Mouse (Mus musculus) heart, postnatal 10 days (tissue): ENCODE measurements around the gene Dnaaf1. TPM values are rescaled to one million over a fixed set of nuclear protein-coding genes. Genes with fewer than 3 reads are reported as not detected.
A peak's percentile ranks its signal among the peaks of the same experiment; 100 is the strongest.

Source experiments
- DNase-seq, 2 experiments: peaks; one replicate each; pipeline ENCODE4 v3.0.0; 2021
- intact Hi-C: fragments of 180-260 bp; cut with DNase I; formaldehyde crosslinking; loops from one replicate; pipeline ENCODE4 v1.15.1; 2025
- total RNA-seq, 2 experiments: library from RNA; stranded (reverse); gene quantifications; 2 replicates each; pipeline ENCODE4 v1.2.3; 2021

The Dnaaf1 gene
- total RNA-seq: not detected

GRCm38 (mm10) chr8:119574437-119575365, at the start of gene Dnaaf1, which contains the start of gene Hsdl1:
TSS of gene Dnaaf1 (plus strand) at chr8:119575235.
TSS of gene Hsdl1 (minus strand) at chr8:119575183.
- intact Hi-C loops: loop anchor here (2.0 kb wide), 2 partner anchors 16 to 30 kb away; partner anchors contain the start of genes Mbtps1 and Taf1c
- peak; percentile 97 to 98 for DNase-seq

DNA sequence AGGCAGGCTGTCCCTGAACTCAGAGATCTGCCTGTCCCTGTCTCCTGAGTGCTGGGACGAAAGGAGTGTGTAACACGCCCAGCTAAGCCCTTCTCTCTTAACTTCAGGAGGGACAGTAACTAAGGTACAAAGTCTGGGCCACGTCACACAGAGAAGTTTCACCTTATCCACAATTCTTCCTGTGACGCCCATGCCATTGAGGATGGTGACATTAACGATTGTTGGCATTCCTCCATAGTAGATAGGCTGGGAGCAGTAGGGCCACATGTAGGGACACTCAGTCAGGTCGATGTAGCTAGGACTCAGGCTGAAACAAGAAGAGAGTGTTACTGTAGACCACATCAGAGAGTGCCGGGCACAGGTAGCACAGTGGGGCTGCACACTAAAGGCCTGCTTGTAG, 46.3 kb upstream of the Dnaaf1 start:
- intact Hi-C loops: no loop called here

GRCm38 (mm10) chr8:119530937-119531336, 44.1 kb upstream of the Dnaaf1 start:
- DNase-seq: no peak
- intact Hi-C loops: no loop called here

More for the DNA sequence above, 46.3 kb upstream of the Dnaaf1 start:
- DNase-seq: no peak

DNA sequence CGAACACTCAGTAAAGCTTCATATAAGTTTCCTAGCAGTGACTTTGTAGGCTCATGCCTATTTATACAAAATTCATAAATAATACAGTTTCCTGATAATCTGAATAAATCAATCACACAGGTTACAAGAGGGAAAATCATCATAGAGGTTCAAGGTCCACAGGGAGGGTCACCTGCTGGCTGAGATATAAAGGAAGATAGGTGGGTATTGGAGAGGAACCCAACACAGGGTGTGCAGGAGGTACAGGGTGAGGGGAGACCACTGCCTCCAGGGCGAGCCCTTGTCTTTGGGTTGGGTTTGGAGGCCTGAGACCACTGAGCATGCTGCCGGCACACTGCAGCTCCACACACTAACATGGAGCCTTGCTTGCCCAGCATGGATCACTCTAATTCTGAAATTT, 43.6 kb upstream of the Dnaaf1 start:
- no peak for DNase-seq
- intact Hi-C loops: no loop called here

- intact Hi-C loops: no loop called here
- DNase-seq: peak; percentile 10 to 12
These were observed 43.1 kb upstream of the Dnaaf1 start for GRCm38 (mm10) chr8:119531973-119532372.

DNA sequence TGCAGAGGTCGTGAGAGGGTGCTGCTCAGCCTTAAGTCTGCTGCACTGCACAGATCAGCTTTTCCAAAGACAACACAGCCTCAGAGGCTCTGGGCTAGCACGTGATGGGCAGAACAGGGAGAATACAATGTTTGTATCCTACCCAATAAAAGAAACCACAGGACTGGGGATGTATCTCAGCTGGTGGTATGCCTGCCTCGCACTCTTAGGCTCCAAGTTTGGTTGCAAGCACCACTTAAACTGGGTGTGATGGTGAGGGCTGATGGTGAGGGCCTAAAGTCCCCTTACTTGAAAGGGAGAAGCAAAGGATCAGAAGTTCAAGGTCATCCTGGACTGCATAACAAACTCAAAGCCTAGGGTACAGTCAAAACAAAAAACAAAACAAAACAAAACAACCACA, 30.4 kb upstream of the Dnaaf1 start:
- DNase-seq: no peak
- intact Hi-C loops: no loop called here

DNA sequence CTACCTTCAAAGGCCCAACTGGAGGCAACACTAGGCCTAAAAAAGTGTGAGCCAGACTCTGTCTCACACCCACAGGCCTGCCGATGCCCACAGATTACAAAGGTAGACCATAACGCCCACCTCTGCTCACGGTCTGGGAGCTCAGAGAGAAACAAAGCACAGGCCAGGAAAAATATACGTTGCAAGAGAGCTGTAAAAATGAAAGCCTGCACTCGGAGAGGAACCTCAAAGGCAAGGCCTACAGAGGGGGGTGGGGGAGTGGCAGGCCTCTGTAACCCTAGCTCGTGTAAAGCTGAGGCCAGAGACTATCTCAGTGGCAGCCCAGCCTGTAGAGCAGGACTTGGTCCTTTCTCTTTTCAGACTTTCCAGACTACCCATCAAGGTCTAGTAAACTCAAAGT, 29.9 kb upstream of the Dnaaf1 start:
- intact Hi-C loops: no loop called here
- no peak for DNase-seq

DNA sequence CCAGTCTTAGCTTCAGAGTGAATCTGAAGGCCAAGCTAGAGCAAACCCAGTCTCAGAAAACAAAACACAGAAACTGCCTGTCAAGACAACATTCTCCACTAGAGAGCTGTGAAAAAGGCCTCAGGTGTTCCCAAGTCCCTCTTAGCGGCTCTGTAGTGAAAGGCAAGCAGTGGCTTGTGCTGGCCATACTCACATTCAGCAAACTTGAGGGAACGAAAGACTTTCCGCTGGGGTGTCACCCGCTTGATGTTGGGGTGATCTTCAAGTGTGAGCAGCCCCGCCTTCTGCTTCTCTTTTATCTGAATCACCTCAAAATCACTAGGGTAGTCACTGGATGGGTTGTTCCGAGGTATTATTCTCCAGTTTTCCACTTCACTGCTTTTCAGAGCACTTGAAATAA, 29.2 kb upstream of the Dnaaf1 start:
- no peak for DNase-seq
- intact Hi-C loops: no loop called here

DNA sequence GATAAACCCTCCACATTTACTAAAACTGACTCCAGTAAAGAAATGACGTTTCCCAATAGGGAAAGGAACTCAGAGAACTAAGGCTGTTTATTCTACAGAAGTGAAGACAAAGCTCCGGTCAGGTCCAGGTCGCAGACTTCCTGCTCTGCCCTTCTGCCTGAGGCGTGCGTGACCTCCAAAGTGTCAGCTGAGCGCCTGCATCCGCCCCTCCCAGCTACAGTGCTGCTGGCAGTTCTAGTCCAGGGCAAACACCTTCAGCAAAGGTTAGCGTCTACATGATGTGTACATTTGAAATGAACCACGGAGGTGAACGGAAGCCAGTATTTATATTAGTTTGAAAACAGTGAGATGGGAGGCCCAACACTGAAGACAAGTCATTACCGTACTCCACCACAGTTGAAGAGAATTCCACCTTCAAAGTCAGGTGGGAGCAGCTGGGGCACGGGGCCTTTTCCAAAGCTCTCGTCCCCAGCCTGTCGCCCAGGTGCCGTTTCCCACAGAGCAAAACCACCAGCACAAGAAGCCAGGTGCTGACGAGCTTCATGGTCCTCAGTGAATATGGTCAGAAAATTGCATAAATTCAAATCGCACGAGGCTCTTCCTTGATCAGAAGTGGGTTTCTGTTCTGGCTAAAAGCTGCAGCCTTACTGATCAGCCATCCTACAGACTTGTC, 27.9 kb upstream of the Dnaaf1 start:
- no peak for DNase-seq
- intact Hi-C loops: no loop called here

GRCm38 (mm10) chr8:119548560-119549113, 26.4 kb upstream of the Dnaaf1 start:
- no peak for DNase-seq
- intact Hi-C loops: no loop called here

DNA sequence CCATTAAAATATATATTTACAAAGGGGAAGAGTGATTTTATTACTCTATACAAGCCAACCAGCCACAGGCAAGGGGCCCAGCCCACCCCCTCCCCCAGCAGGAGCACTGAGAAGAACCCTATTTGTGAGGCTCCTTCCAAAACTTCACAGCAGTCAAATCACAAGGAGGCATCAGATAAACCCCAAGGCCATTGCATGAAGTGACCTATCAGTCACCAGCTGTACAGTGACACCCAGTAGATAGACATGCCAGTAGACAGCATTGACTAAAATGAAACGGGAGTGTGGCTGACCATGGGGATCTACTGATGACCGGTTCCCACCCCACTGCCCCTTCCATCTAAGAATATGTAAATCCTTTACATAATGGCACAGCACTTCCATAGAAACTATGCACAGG, 22.1 kb upstream of the Dnaaf1 start:
- no peak for DNase-seq
- intact Hi-C loops: no loop called here

GRCm38 (mm10) chr8:119555861-119556260, 19.2 kb upstream of the Dnaaf1 start:
- intact Hi-C loops: no loop called here
- DNase-seq: no peak

DNA sequence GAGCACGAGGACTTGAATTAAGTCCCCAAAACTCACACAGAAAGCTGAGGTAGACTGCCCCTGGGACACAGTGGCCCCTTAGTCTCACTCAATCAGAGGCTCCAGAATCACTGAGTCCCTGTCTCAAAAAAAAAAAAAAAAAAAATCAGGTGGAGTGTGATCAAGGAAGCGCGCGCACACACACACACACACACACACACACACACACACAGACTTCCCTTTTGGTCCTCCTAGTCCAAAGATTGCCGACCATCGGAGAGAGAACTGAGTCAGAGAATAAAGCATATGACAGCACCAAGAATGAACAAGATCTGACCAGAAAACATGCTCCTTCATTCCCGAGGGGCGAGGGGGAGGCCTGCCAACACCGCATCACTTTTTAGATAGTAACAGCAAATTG, 17.9 kb upstream of the Dnaaf1 start:
- intact Hi-C loops: no loop called here
- DNase-seq: no peak

GRCm38 (mm10) chr8:119557821-119558602, 17.0 kb upstream of the Dnaaf1 start:
- peak; percentile 24 to 32 for DNase-seq
- intact Hi-C loops: loop anchor here (2.0 kb wide), 2 partner anchors 17 to 47 kb away; partner anchors contain the start of genes Dnaaf1, Hsdl1 and Taf1c

DNA sequence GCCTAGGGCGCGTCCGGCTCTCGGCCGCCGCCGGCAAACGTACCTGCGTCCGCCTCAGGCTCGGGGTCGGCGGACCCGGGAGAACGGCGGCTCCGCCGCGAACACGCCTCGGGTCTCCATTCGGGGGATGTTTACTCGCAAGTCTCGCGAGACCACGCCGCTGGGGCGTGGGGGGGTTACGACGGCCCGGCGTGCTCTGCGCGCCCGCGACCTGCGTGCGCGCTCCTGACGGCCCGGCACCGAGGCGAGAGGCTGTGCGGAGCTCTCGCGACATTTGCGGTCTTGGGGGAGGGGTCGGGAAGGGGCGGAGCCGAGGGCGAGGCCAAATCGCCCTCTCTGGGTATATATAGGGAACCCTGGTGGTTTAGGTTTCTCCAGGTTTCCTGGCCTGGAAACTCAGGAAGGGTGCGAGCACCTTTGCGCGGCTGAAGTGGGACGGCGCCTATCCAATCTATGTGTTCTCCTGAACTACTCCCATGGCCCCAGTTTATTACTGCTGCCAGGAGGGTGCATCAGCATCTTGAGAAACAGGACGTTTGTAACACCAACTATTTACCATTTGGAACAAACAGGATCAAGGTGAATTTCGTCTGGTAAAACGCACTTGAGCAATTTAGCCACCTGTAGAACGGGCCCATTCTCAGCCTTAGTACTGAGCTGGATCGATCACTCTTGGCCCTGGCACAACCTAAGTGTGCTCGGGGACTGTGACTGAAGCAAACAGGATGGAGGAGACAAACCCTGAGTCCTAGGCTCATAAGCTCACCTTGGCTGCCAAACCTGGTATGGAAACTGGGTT, 16.2 kb upstream of the Dnaaf1 start, which contains the start of gene Mbtps1:
Gene Mbtps1 (minus strand): TSS at position 133 of the 799 bp plus-strand sequence.
- intact Hi-C loops: loop anchor here (2.0 kb wide), 2 partner anchors 16 to 46 kb away; partner anchors contain the start of genes Dnaaf1, Hsdl1 and Taf1c
- peak; percentile 99 for DNase-seq

DNA sequence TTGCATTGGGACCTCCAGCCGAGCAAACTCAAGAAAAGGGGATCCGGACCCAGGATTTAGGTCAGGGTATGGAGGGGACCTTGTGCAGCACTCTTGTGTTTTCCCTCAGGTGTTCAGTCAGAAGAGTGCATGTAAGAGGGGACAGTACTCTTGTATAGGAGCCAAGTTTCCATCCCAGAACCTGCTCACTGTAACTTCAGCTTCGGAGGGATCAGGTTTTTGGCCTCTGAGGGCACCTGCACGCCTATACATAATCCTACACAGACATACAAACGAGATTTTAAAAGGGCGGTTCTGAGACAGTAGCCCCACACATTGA, 15.7 kb upstream of the Dnaaf1 start:
- intact Hi-C loops: loop anchor here (2.0 kb wide), 2 partner anchors 15 to 45 kb away; partner anchors contain the start of genes Dnaaf1, Hsdl1 and Taf1c
- no peak for DNase-seq

DNA sequence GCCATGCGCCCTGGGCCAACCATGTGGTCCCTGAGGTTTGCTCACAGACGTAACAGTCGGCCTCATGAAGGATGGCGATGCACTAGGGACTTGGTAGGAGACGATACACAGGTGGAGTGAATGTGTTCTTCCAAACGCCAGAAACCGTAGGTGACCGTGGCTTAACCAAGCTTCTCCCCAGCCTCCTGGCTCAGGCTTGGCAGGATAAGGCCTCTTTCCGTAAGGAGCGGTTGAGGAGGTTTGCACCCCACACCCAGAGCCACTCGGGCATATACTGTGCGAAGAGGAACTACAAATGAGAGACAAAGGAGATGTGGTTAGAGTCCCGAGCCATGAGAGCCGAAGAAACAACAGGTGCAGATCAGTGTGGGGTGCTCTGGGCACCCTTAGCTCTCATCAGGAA, 11.2 kb upstream of the Dnaaf1 start:
- intact Hi-C loops: no loop called here
- no peak for DNase-seq

GRCm38 (mm10) chr8:119566367-119566766, 8.7 kb upstream of the Dnaaf1 start:
- no peak for DNase-seq
- intact Hi-C loops: no loop called here

DNA sequence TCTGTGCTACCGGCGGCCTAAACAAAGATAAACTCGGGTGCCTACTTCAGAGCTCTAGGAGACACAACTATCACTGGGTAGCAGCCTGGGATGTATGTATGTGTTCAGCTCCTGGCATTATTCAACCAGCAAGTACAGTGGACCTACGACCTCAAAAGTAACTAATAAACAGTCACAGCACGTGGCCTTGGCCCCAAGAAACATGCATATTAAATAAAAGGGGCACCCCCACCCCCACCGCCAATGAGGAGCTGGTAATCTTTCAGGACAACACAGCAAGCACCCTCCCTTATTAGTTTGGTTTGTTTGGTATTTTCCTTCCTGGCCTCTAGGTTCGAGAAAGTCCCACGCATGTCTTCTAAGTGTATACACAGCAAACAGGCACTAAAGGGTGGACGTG, 6.8 kb upstream of the Dnaaf1 start:
- DNase-seq: no peak
- intact Hi-C loops: no loop called here

DNA sequence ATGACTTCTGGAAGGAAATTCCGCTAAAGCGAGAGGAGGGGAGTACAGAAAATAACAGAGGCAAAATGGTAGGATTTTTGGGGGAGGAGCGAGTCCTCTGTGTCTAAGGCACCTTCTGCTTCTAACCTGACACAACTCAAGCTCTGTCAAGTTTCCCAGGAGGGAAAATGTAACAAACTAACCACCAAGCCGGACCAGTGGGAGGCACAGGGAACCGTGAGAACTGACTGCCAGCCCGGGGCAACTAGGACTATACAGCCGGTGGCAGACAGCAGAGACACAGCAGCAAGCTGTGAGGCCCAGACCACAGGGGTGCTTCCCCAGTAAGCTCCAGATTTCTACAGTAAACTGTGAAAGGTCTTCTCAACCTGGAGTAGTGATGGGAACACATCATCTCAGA, 6.1 kb upstream of the Dnaaf1 start:
- intact Hi-C loops: no loop called here
- DNase-seq: no peak
